ENCODE assay signal across 9 mouse cellular contexts in genomic region chr8:63877393-63877792, GRCm38 (mm10).
A peak's percentile ranks its signal among the peaks of the same experiment; 100 is the strongest.
DNase-seq lines count a peak whose midpoint lies in the region; ATAC-seq and TF ChIP-seq lines count a peak whose summit lies in the region.
"Had no signal": no experiment of that assay in that cellular context is flagged by ENCODE, and none has a peak within 500 bp of the region (broad histone marks: within the 10 kb centered on the region; RNA-seq: fewer than 3 reads in every experiment).

No protein-coding gene starts in this region.

- no peaks in the 10 kb centered on the region for H3K36me3 ChIP-seq in MEL (ENCODE audit: control insufficient read depth in 1 of 2, insufficient read depth in 2 of 2, low read length in 2 of 2)
- no peaks in the 10 kb centered on the region for H3K36me3 ChIP-seq in lung, embryonic 15.5 days
- H3K36me3 ChIP-seq: limb, embryonic 12.5 days had no signal

- no peak overlapping the region for H3K4me2 ChIP-seq in lung, embryonic 15.5 days
- H3K4me2 ChIP-seq: limb, embryonic 12.5 days had no signal

- peak; percentile 46; the same call in 1 of the 2 replicates for ATAC-seq in lung, embryonic 15.5 days (ENCODE audit: borderline replicate concordance, extremely low read depth, low FRiP score, low TSS enrichment)

- DNase-seq in MEL (ENCODE audit: low read depth, low spot score): peak; percentile 61
- DNase-seq in brain, adult 2 months (ENCODE audit: low read depth, low spot score): peak; percentile 87
- peak; percentile 78 for DNase-seq in heart, postnatal 4 days
- peak; percentile 58 to 90 for DNase-seq in layer of hippocampus, adult 18-20 months (ENCODE audit: low spot score in 2 of 2)
- DNase-seq in retina, postnatal 1 day: peak; percentile 84
- no peak for DNase-seq in T-cell, adult 2 months (ENCODE audit: low spot score)

- H3K4me1 ChIP-seq in MEL (ENCODE audit: control insufficient read depth in 1 of 2, insufficient read depth in 2 of 2, low read length in 2 of 2): no peaks in the 10 kb centered on the region
- H3K4me1 ChIP-seq in embryonic fibroblast, embryonic 13.5 days (ENCODE audit: control insufficient read depth, insufficient read depth, low read length): no peaks in the 10 kb centered on the region
- H3K4me1 ChIP-seq in lung, embryonic 15.5 days: no peaks in the 10 kb centered on the region
- H3K4me1 ChIP-seq: limb, embryonic 12.5 days had no signal

- H3K27me3 ChIP-seq in MEL (ENCODE audit: control insufficient read depth in 1 of 2, insufficient read depth in 2 of 2, low read length in 2 of 2): no peaks in the 10 kb centered on the region
- no peaks in the 10 kb centered on the region for H3K27me3 ChIP-seq in lung, embryonic 15.5 days
- H3K27me3 ChIP-seq: limb, embryonic 12.5 days had no signal

- no peaks in the 10 kb centered on the region for H3K9me3 ChIP-seq in MEL (replicated peaks; ENCODE audit: insufficient read depth, low read length)
- no peaks in the 10 kb centered on the region for H3K9me3 ChIP-seq in lung, embryonic 15.5 days
- H3K9me3 ChIP-seq: limb, embryonic 12.5 days had no signal

- TF ChIP-seq CTCF in MEL (IDR thresholded peaks at IDR 0.05 in 2 of 3, conservative IDR thresholded peaks at IDR 0.05 in 1 of 3; ENCODE audit: control insufficient read depth in 1 of 3, insufficient read depth in 1 of 3, low read depth in 2 of 3, low read length in 3 of 3, poor library complexity in 1 of 3, severe bottlenecking in 1 of 3): peak in 2 of 3 experiments; percentile 32 to 71; a peak in 4 of 6 replicates
- no peak for TF ChIP-seq CTCF in embryonic fibroblast, embryonic 13.5 days (IDR thresholded peaks at IDR 0.05; ENCODE audit: borderline replicate concordance, insufficient read depth, low read length)

- H3K4me3 ChIP-seq in MEL (ENCODE audit: control insufficient read depth in 1 of 2, insufficient read depth in 1 of 2, low read depth in 2 of 2, low read length in 2 of 2): no peak overlapping the region
- no peak overlapping the region for H3K4me3 ChIP-seq in embryonic fibroblast, embryonic 13.5 days (ENCODE audit: insufficient read depth, low read length)
- no peak overlapping the region for H3K4me3 ChIP-seq in lung, embryonic 15.5 days
- H3K4me3 ChIP-seq: limb, embryonic 12.5 days had no signal

- 11% methylated on average over 6 of the region's 6 CpGs for WGBS in lung, embryonic 15.5 days

- no peak overlapping the region for H3K9ac ChIP-seq in MEL (ENCODE audit: control insufficient read depth, low read depth, low read length, poor library complexity, severe bottlenecking)
- H3K9ac ChIP-seq in lung, embryonic 15.5 days: no peak overlapping the region
- H3K9ac ChIP-seq: limb, embryonic 12.5 days had no signal

- TF ChIP-seq POLR2A in MEL (IDR thresholded peaks at IDR 0.05; ENCODE audit: control insufficient read depth in 1 of 2, insufficient read depth in 1 of 2, low read depth in 1 of 2, low read length in 2 of 2, poor library complexity in 1 of 2): no peak
- TF ChIP-seq POLR2A in embryonic fibroblast, embryonic 13.5 days (IDR thresholded peaks at IDR 0.05; ENCODE audit: low read depth, low read length): no peak

- no peaks in the 10 kb centered on the region for H3K79me2 ChIP-seq in MEL (ENCODE audit: control insufficient read depth, insufficient read depth, low read length, poor library complexity)

- TF ChIP-seq RAD21 in MEL (IDR thresholded peaks at IDR 0.05; ENCODE audit: low read depth, low read length): peak; percentile 71

- no peak for TF ChIP-seq EP300 in MEL (IDR thresholded peaks at IDR 0.05; ENCODE audit: low read depth in 1 of 2, low read length in 2 of 2)

- H3K27ac ChIP-seq in MEL (ENCODE audit: control insufficient read depth, low read depth, low read length): no peak overlapping the region
- 0 out of 2 replicates have a peak overlapping the region, but pooled peaks have one; percentile 0 for H3K27ac ChIP-seq in embryonic fibroblast, embryonic 13.5 days (ENCODE audit: insufficient read depth, low read length)
- H3K27ac ChIP-seq in lung, embryonic 15.5 days: no peak overlapping the region
- H3K27ac ChIP-seq: limb, embryonic 12.5 days had no signal

TF ChIP-seq in MEL, 35 proteins besides CTCF, POLR2A, EP300 and RAD21:
- TF ChIP-seq SMC3 (IDR thresholded peaks at IDR 0.05; ENCODE audit: low read depth, low read length) (peak; percentile 81), ZKSCAN1 (IDR thresholded peaks at IDR 0.05; ENCODE audit: low read depth, low read length) (no peak), ZC3H11A (IDR thresholded peaks at IDR 0.05; ENCODE audit: low read depth, low read length) (peak; percentile 35; the same call in 1 of the 2 replicates)
